Mouse (Mus musculus): Measurements from ENCODE around the gene Nphs1.
"Not testable (repeated sequence)": the region's sequence is repeated elsewhere in the genome, so short reads cannot be mapped to it uniquely, and the experiment has no call there.

The Nphs1 gene

DNA sequence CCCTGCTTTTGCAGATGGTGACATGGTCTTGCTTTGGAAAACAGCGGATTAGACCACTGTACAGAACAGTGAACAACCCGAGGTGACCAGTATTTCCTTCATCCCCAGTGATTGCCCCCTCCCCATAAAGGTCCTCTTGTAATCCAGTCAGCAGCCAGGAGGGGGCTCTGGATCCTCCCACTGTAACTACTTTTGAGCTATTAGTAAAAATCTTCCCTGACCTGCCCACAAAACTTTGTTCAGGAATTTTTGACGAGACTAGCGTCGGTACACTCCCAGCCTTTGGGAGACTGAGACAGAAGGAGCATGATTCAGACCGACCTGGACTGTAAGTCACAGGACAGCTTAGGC lies 32.8 kb downstream of the Nphs1 start:
- no peak for DNase-seq (ENCODE audit: low spot score)

DNA sequence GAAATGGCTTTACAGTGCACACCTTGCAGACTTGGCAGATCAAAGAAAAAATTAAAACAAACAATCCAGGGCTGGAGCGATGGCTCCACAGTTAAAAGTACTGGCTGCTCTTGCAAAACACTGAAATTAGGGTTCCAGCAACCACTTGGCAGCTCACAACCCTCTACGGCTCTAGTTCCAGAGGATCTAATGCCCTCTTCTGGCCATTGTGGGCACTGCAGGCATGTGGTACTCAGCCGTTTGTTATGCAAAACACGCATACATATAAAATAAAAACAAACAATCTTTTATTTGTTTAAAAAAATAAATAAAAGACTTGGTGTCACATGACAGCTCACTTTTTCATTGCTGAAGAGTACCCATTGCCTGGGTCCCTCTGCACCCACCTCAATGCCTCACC lies 34.6 kb downstream of the Nphs1 start:
- DNase-seq (ENCODE audit: low spot score): peak; percentile 63

DNA sequence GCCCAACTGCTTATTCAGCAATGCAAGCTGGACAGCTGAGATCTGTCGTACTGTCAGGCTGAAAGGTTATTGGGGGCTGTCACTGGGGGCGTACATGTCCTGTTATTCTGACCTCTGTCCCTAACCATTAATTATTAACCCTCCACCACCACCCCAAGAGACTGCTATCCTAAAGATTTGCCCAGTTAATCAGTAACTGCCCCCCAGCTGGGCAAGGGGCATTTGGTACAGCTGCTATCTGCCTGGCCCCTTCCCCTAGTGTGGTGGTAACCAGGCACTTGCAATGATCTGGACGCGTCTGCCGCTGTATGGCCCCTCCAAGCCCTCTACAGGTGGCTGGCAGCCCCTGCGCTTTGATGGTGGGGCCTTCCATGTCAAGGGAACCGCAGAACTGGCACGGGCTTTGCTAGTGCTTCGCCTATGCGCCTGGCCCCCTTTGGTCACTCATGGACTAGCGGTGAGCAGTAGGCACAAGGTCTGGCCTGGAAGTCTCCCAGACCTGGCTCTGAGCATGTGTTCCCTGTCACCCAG lies 35.4 kb downstream of the Nphs1 start, which contains the start of gene Prodh2:
Gene Prodh2 (plus strand): TSS at position 222 of the 531 bp plus-strand sequence.
- DNase-seq (ENCODE audit: low spot score): no peak

DNA sequence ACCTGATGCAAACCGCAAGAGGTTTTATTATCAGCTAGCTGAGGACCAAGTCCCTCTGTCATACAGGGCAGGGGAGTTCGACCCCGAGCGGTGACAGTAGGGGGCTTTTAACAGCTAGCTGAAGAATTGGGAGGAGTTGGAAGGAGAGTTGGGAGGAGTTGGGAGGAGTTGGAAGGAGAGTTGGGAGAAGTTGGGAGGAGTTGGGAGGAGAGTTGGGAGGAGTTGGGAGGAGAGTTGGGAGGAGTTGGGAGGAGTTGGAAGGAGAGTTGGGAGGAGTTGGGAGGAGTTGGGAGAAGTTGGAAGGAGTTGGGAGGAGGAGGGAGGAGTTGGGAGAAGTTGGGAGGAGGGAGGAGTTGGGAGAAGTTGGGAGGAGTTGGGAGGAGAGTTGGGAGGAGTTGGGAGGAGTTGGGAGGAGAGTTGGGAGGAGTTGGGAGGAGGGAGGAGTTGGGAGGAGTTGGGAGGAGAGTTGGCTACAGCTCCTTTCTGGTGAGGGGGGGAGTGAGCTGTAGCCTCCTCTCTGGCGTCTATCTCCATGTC lies 37.5 kb downstream of the Nphs1 start:
- DNase-seq (ENCODE audit: low spot score): not testable (repeated sequence)

DNA sequence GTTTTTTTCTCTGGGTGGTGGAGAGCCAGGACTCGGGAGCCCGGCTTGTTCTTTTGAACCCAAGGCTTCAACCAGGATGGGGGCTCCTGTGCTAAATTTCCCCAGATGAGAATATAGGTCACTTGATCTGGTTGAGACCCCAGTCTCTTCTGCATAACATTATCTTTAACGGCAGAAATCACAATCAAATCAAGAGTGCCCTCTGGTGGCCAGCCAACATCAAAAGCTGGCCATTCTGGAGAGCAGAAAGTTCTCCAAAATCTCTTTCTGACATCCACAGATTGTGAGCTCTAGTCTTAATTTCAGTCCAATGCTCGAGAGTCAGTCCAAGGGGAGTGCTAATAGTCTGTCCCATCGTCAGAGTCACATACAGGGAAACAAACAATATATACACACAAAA lies 43.0 kb downstream of the Nphs1 start:
- not testable (repeated sequence) for DNase-seq (ENCODE audit: low spot score)

DNA sequence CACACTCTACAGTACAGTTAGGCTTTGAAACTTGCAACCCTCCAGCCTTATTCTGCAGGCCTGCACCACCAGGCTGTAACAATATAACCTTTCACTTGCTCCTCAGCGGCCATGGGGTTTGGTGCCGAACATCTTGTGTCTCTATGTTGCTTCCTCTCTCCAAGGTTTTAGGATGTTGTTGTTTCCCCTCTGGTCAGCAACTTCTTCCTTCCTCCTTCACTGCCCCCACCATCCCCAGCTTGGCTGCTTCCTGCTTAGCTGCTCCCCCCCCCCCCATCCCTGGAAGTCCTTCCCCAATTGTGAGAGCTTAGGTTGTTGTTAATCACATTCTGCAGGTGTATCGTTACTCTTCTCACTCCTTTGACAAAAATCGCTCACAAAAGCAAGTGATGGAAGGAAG lies 49.9 kb downstream of the Nphs1 start:
- DNase-seq (ENCODE audit: low spot score): no peak

DNA sequence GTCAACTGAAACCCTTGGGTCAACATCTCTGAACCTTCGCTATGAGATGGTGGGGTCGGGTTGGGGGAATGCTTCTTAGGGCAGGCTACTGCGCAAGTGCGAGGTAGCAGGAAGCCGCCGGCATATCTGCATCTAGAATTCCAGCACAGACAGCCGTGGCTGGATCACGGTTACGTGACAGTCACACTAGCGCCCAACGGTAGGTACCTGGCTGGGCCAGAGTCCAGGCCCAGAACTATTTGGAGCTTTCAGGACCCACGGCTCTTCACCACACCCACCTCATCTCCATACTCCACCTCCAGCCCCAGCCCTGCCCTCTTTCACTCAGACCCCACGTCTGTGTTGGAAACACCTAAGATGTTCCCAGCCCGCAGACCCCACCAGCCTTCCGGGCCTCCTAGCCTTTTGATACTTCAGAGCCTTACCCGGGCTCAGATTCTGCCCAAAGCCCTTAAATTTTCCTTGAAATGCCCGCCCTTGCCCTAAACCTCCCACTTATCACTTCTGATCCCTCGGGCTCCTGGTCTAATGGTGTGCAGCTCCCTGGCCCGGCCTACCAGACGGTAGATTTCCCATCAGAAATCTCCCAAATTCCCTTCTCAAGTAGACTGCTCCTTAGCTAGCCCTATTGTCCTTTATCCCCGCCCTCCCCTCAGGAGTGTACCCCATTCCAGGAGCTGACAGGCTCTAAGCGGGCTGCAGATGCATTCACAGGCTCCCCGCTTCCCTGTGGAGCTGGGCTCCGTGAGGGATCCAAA lies 57.1 kb downstream of the Nphs1 start:
- DNase-seq (ENCODE audit: low spot score): no peak

DNA sequence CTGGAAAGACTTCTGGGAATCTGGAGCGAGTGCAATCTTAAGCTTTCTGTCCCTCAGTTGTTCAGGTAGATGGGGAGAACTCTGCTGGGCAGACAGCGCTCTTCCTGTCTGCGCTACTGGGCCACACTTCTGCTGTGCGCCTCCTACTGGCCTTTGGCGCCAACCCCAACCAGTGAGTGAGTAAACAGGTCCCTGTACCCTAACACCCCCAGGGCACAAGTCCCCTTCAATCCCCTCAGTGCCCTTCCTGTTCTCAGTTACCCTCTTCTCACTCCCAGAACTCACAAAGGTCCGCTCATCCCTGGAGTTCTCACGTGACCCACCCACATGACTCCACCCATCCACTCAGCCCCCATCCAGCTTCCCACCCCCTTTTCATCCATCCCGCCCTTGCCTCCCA lies 60.2 kb downstream of the Nphs1 start:
- DNase-seq (ENCODE audit: low spot score): no peak

DNA sequence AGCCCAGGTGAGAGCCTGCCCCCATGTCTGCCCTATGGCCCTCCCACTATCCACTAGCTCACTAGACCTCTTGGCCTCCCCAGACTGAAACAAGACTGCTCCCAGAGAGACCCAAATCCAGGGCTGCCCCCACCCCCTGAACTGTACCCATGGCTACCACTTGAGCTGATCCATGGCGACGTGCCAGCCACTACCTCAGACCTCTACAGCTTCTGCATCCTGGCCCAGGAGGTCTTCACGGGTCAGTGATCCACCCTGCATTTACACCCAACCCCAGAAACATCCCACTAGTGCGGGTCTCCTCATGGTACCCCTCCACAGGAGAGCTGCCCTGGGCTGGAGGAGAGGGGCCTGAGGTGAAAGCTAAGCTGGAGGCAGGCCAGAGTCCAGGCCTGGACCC lies 62.3 kb downstream of the Nphs1 start:
- DNase-seq (ENCODE audit: low spot score): no peak

DNA sequence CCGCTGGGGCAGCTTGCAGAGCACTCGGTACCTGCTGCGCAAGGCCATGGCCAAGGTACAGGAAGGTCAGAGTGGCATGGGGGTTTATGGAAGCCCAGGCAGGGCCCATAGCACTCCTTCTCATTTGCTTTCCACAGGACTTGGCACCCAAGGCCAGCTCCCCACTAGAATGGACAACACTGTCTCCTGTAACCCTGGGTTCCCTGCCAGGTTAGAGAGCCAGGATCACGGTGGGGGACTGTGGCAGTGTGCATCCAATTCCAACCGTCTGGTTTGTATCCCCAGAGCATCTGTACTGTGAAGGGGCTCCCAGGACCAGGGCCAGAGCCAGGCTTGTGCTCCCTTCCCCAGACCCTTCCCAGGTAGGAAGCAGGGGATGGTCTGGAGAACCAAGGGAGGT lies 62.7 kb downstream of the Nphs1 start:
- DNase-seq (ENCODE audit: low spot score): no peak

DNA sequence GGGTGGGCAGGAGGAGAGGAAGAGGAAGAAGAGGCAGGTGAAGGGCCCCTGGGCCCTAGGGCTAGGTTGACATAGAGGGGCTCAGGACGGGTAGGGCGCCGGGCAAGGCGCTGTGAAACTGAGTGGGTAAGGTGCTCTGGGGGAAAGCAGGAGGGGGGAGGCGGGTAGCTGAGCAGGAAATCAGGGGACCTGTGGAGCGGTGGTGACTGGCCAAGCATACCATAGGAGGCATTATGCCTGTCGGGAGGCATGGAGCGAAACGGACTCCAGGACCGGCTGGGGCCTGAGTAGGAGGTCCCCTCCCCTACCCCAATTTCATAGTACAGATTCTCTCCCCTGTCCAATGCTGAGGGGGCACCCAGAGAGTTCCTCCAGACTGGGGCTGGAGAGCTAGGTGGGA lies 64.8 kb downstream of the Nphs1 start:
- no peak for DNase-seq (ENCODE audit: low spot score)

DNA sequence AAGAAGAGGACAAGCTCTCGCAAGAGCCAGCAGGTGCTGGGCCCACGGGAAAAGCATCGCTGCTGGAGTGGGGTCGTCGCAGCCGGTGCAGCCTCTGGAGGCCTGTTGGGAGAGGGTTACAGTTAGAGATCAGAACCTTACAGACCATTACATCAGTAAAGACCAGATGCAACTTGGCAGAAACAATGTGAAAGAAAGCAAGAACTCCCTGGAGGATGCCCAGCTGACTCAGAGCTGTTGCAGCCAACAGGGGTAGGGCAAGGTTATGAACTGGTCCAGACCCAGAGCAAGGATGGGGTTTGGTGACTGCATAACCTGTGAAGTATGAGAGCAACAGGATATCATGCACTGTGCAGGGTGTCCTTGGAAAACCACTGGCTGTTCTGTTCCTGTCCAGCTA lies 66.4 kb downstream of the Nphs1 start:
- DNase-seq (ENCODE audit: low spot score): no peak

DNA sequence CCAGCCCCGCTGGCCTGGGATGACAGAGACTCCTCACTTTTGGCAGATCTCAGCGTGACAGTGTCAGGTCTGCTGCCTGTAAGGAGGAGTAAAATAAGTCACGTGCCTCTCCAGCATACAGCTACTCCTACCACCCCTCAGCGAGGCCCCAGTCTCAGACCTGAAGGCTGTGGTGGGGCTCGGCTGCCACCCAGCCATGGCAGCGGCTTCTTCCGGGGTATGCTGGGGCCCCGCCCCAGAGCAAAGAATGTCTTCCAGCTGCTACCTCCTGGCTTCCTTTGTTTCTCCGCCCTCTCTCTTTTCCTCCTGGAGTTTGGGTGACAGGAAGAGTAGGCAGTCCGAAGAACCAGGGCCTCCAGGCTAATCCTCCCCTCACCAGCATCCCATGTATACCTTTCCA lies 67.8 kb downstream of the Nphs1 start:
- DNase-seq (ENCODE audit: low spot score): no peak

DNA sequence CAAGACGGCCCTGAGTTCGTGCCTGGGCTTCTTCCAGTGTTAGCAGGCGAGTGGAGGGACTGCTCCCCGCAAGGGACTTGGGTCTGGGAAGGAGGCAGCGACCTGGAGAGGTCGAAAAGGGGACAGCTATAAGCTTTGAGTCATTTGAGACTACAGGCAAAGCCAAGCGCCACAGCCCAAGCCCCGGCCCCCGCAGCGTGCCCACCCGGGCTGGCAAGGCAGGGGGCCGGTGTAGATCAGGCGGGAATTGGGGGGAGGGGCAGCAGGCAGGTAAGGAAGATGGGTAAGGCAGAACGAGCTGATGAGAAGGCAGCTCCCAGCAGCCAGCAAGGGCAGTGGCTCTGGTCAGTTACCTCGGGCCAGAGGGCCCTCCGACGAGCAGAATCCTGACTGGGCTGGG lies 68.3 kb downstream of the Nphs1 start:
- no peak for DNase-seq (ENCODE audit: low spot score)

DNA sequence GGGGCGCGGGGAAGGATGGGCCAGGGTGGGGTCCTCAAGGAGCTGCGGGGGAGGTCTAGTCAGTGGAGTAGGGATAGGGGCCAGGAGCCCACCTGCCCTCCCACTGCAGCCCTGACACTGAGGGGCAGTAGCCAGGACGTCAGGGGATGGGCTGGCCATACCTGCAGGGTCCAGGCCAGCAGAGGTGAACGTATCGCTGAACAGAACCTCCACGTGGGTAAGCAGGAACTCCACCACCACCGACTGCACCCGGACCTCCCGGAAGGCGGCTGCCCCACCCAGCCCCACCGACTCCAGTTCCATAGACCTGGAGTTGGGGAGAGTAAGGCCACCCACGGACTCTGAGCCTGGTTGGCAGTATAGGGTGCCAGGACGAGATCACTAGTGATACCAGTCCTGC lies 68.9 kb downstream of the Nphs1 start:
- DNase-seq (ENCODE audit: low spot score): no peak

DNA sequence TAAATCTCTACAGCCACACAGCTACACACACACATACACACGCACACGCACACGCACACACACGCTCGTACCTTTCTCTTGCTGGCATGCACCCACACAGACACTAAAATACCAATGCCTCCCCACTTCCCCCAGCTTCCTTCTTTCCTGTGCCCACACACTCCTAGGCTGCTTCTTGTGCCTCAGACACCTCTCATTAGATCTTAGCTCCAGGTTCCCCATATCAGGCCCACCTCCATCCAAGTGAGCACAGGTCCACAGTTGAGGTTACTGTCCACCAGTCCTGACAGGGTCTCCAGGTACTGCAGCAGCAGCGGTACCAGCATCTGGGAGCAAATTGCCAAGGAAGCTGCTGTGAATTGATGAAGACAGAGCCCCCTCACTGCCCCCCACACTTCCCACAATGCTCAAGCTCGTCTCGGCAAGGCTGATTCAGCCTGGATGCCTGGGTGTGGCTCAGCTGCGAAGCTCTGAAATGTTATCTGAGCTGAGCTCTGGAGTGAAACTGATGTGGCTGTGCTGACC lies 73.2 kb downstream of the Nphs1 start:
- DNase-seq (ENCODE audit: low spot score): no peak

DNA sequence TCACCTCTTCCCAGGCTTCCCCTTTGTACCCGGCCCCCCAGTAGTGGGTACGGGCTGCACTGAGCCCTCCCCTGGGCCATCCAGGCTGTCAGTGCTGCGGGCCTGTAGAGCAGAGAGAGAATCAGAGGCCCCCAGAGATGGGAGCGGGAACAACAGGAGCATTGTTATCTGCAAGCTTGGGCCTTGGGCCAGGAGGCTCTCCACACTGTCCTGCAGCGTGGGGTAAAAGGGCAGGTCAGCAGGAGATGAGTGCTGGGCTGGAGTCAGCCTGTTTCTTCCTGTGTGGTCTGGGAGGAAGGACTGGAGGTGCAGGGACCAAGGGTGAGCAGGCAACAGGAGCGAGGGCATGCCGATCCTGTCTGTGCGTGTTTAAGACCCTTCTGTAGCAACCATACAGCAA lies 74.8 kb downstream of the Nphs1 start:
- DNase-seq (ENCODE audit: low spot score): no peak

DNA sequence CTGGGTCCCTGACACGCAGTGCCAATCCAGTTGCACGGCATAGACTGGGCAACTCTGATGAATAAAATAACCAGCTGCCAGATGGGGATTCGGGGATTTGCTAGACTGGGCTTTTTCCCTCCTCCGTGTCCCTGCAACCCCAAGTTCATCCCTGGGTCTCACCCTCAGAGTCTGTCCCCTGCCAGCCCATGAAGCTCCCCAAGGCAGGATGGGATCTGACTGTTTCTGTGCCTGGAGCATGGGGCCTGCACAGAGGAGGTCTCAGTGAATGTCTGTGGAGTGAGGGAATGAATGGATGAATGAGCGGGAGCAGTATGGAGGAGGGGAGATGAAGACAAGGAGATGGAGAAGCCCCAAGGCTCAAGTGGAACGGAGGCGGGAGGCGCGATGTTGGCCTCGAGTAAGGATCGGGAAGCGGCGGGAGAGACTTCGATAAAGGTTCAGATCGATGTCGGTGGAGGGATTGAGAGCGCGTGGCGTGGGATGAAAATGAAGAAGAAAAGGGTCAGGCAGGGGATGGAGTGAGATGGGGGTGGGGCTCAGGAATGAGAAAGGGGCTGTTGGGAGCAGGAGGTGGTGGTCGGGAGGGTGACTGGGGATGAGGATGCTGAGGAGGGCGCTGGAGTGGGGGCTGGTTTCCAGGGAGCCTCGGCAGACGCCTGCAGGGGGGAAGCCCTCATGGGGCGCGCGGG lies 76.0 kb downstream of the Nphs1 start:
- DNase-seq (ENCODE audit: low spot score): no peak

DNA sequence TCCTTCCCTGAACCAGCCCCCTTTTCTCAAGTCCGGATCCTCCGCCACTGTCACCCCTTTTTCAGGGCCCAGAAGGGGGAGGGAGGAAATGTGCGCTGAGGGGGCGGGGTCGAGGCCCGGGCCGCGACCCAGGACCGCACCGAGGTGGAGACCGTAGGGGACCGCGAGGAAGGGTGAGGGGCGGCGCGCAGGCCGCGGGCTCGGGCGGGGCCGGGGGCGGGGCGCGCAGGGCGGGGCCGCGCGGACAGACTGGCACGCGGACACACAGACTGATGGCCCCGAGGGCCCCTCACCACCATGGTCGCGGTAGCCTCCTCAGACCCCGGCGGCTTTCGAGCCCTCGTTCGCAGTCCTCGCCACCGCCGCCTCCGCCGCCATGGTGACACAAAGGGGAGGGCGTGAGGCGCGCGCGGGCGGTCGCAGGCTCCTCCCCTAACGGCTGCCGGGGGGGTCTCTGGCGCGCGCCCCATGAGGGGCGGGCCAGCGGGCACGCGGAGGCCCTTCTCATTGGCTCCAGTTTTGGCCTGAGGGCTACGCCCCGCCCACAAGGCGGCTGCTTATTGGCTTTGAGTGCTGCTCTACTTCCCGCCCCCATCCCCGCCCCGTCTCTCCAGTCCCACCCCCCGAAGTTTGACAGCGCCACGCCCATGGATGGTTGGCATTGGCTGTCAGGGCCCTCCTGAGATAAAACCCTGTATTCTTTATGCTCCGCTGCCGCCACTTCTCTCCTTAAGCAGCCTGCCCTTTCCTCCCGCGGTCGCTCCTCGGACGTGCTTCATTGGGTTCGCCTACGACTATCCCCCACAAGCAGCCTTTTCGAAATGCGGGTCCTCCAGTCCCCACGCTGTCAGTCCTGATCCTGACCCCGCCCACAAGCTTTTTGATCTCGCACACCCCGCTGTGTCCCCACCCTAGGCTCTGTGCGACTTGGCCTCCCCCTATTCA lies 76.8 kb downstream of the Nphs1 start, which contains the start of gene Arhgap33:
Gene Arhgap33 (minus strand): TSS at position 428 of the 945 bp plus-strand sequence.
- peak; percentile 95 for DNase-seq (ENCODE audit: low spot score)

Measured in ovary, postnatal 36 days (tissue).